ENCODE assay signal across 15 mouse cellular contexts in the genomic region with DNA sequence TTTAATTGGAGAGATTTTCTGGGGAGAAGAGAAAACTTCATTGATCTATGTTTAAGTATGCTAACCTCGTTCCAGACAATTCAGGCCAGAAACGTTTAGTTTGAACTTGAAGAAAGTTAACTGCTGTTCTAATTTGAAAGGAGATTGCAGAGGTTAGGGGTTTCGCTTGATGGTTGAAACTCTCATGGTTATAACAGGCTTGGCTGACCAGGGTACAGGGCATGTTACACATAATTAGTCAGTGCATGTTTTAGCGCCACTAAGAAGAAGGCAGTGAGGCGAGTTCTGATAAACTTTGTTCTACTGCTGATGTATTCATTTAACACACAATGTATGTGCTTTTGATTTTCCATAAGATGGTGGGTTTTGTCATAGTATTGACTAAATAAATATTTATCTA.
"Had no signal": no experiment of that assay in that cellular context is flagged by ENCODE, and none has a peak within 500 bp of the region (broad histone marks: within the 10 kb centered on the region; RNA-seq: fewer than 3 reads in every experiment).

No protein-coding gene starts in this region.

- H3K27ac ChIP-seq: layer of hippocampus, adult 2 months; limb, embryonic 12.5 days; liver, embryonic 13.5 days had no signal

- H3K4me2 ChIP-seq: limb, embryonic 12.5 days; liver, embryonic 13.5 days had no signal

- DNase-seq: kidney, adult 8-10 months; kidney, postnatal 10 days; kidney, postnatal 4 days; liver; liver, embryonic 13.5 days; lung, adult 2 months; lung, postnatal 36 days; right cerebral cortex, postnatal 4 days; spleen, adult 18-20 months; thymus, adult 18-20 months; thymus, postnatal 14 days had no signal

- H3K9me3 ChIP-seq: limb, embryonic 12.5 days; liver, embryonic 13.5 days had no signal

- H3K4me3 ChIP-seq: layer of hippocampus, adult 2 months; limb, embryonic 12.5 days; liver, embryonic 13.5 days had no signal

- H3K27me3 ChIP-seq: limb, embryonic 12.5 days; liver, embryonic 13.5 days had no signal

- H3K9ac ChIP-seq: limb, embryonic 12.5 days; liver, embryonic 13.5 days had no signal

- H3K4me1 ChIP-seq: limb, embryonic 12.5 days; liver, embryonic 13.5 days had no signal

- H3K36me3 ChIP-seq: limb, embryonic 12.5 days; liver, embryonic 13.5 days had no signal

- ATAC-seq: intestine, postnatal 0 days; lung, postnatal 0 days had no signal
